Mouse (Mus musculus): ENCODE data around the gene Ccnd3.

DNA sequence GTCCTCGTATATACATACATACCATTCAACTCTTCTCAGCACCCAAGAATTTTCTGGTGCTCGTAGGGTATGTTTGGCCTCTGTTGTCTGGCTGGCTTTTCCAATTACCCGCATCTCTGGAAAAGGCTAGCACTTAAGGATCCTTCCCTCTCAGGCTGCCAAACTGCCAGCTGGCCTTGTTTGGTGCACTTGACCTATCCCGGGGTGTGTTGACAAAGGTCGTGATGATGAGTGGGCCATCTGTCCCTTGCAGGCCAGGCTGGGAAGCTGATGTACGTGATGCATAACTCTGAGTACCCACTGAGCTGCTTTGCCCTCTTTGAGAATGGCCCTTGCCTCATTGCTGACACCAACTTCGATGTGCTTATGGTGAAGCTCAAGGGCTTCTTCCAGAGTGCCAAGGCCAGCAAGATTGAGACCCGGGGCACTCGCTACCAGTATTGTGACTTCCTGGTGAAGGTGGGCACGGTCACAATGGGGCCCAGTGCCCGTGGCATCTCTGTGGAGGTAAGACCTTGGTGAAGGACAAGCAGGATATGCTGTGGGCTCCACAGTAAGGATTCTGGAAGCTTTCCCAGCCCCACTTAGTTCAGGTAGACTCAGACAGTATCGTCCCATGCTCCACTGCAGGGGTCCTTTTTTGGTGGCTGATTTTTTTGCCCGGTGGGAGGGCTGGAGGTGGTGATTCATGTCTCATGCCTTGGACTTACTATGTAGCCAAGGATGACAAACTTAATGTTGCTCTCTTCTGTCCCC is 113.9 kb downstream of the Ccnd3 start:
- no peak for TF ChIP-seq CTCF (conservative IDR thresholded peaks at IDR 0.05; ENCODE audit: insufficient read depth, insufficient read length, low read depth, low read length)
- TF ChIP-seq POLR2A (IDR thresholded peaks at IDR 0.05; ENCODE audit: low read depth, low read length): no peak
